Mouse (Mus musculus) lung, embryonic 15.5 days (tissue): ENCODE data around the gene Palb2. TPM values are rescaled to one million over a fixed set of nuclear protein-coding genes. Genes with fewer than 3 reads are reported as not detected.

Experiments
- polyA plus RNA-seq: library from polyadenylated mRNA; unstranded; fragments of >200 nt; fragmentation: Nextera tagmentation; extraction: Ambion mirVana; gene quantifications from 2 replicates; pipeline ENCODE4 v1.2.1, GENCODE M21; 2015

Gene Palb2
- polyA plus RNA-seq, 1 experiment from 2014 or later: 15.4 TPM

Other genes with a start within 250 kb of the Palb2 start
- 24.5 and 27.3 TPM in 2 replicates for gene Cog7, start 151.3 kb downstream of the Palb2 start, polyA plus RNA-seq
- 84.9 and 86.5 TPM in 2 replicates for gene Gga2, start 111.8 kb downstream of the Palb2 start, polyA plus RNA-seq
- gene Ubfd1, start 65.8 kb downstream of the Palb2 start, polyA plus RNA-seq: 56.9 and 58.7 TPM in 2 replicates
- gene Ears2, start 65.7 kb downstream of the Palb2 start, polyA plus RNA-seq: 15.1 and 17.0 TPM in 2 replicates
- 634 and 676 TPM in 2 replicates for gene Ndufab1, start 31.1 kb downstream of the Palb2 start, polyA plus RNA-seq
- gene Dctn5, start 56 bp upstream of the Palb2 start, polyA plus RNA-seq: 120 and 121 TPM in 2 replicates
- gene Plk1, start 26.5 kb upstream of the Palb2 start, polyA plus RNA-seq: 155 TPM in 2 replicates
- gene Ern2, start 53.2 kb upstream of the Palb2 start, polyA plus RNA-seq: 0.09 and 0.27 TPM in 2 replicates
- 1.7 and 2.1 TPM in 2 replicates for gene Chp2, start 86.5 kb upstream of the Palb2 start, polyA plus RNA-seq
- 5.9 and 7.1 TPM in 2 replicates for gene Prkcb, start 155.8 kb upstream of the Palb2 start, polyA plus RNA-seq